Mouse (Mus musculus) liver, adult 2 months (tissue): Measurements from ENCODE around the gene Efnb3. TPM values are rescaled to one million over a fixed set of nuclear protein-coding genes. Genes with fewer than 3 reads are reported as not detected.

ENCODE experiments used
- DNase-seq: peaks from one replicate; pipeline ENCODE4 v3.0.0-alpha.2; 2011; ENCODE audit warnings: low read depth, low spot score; ENCODE audit errors: extremely low read depth
- H3K27ac ChIP-seq: fragments of 200-500 bp; replicated peaks from 2 replicates; pipeline ENCODE4 v1.5.1; 2012; ENCODE audit warnings: low read depth, mild to moderate bottlenecking, control low read depth, inconsistent platforms, low read length; ENCODE audit not compliant: insufficient read depth
- H3K27me3 ChIP-seq: fragments of 200-500 bp; 2 replicates; pipeline ENCODE4 v1.6.1; 2012; ENCODE audit warnings: mild to moderate bottlenecking, moderate library complexity, low read length, inconsistent platforms; ENCODE audit not compliant: control insufficient read depth, insufficient read depth
- H3K36me3 ChIP-seq: fragments of 200-500 bp; 2 replicates; pipeline ENCODE4 v1.6.1; 2012; ENCODE audit warnings: low read length, inconsistent platforms; ENCODE audit not compliant: control insufficient read depth, insufficient read depth
- H3K4me1 ChIP-seq: fragments of 200-500 bp; 2 replicates; pipeline ENCODE4 v1.6.1; 2011; ENCODE audit warnings: low read length; ENCODE audit not compliant: control insufficient read depth, insufficient read depth
- H3K4me3 ChIP-seq: fragments of 200-500 bp; 2 replicates; pipeline ENCODE4 v1.5.1; 2011; ENCODE audit warnings: low read depth, mild to moderate bottlenecking, control low read depth, low read length, moderate library complexity; ENCODE audit not compliant: insufficient read depth
- H3K79me2 ChIP-seq: fragments of 200-500 bp; 2 replicates; pipeline ENCODE4 v1.6.1; 2012; ENCODE audit warnings: inconsistent platforms, mild to moderate bottlenecking, low read length, moderate library complexity; ENCODE audit not compliant: control insufficient read depth, insufficient read depth
- H3K9ac ChIP-seq: fragments of 200-500 bp; 2 replicates; pipeline ENCODE4 v1.6.1; 2012; ENCODE audit warnings: low read depth, mild to moderate bottlenecking, control low read depth, inconsistent platforms, low read length
- CTCF ChIP-seq: fragments of 200-500 bp; IDR thresholded peaks from 2 replicates; pipeline ENCODE4 v1.5.1; 2011; ENCODE audit warnings: low read depth, low read length, control low read depth
- POLR2A ChIP-seq: fragments of 200-500 bp; IDR thresholded peaks from 2 replicates; pipeline ENCODE4 v1.6.1; 2011; ENCODE audit warnings: low read length, control low read depth; ENCODE audit not compliant: insufficient read depth; ENCODE audit errors: extremely low read depth
- WGBS: fragments of 180-500 bp; shearing (Covaris S2); methylation state at CpG from one replicate; pipeline ENCODE4 v1.1.7; 2018; 5-methylcytosine and 5-hydroxymethylcytosine counted together
- polyA plus RNA-seq: library from polyadenylated mRNA; depleted of rRNA; stranded (reverse); fragments of >200 nt; gene quantifications from 2 replicates; pipeline ENCODE4 v1.2.3, GENCODE M21; 2012
- total RNA-seq: library from RNA; depleted of rRNA; stranded (reverse); fragments of >200 nt; gene quantifications from 2 replicates; pipeline ENCODE4 v1.2.3, GENCODE M21; 2014

Efnb3 gene
- total and polyA plus RNA-seq, 2 experiments = 0.17 TPM; not detected in 1

GRCm38 (mm10) chr11:69605726-69606490, 45.9 kb upstream of the Efnb3 start, which contains the start of gene Atp1b2:
Gene Atp1b2, minus strand, starts transcription at chr11:69605942.
- H3K36me3 ChIP-seq = no peaks in the 10 kb centered on the region
- H3K4me3 ChIP-seq = peak within 1 kb of the TSS; percentile 66
- peaks cover 4% of the 10 kb centered on the region; the same call in 1 of the 2 replicates for H3K4me1 ChIP-seq
- no peak within 1 kb of the TSS for H3K27ac ChIP-seq
- WGBS = 3% methylated on average over 32 of the region's 32 CpGs
- DNase-seq = peak; percentile 52
- no peaks in the 10 kb centered on the region for H3K79me2 ChIP-seq
- TF ChIP-seq CTCF = no peak
- TF ChIP-seq POLR2A = 0 out of 2 replicates have a peak, but pooled peaks have one; percentile 20
- H3K27me3 ChIP-seq = peaks cover 10% of the 10 kb centered on the region
- peak within 1 kb of the TSS; percentile 28 for H3K9ac ChIP-seq

- no peak for DNase-seq
- TF ChIP-seq POLR2A (no peak), CTCF (no peak)
- H3K36me3 ChIP-seq = no peaks in the 10 kb centered on the region
- H3K4me1 ChIP-seq = peaks cover 4% of the 10 kb centered on the region; the same call in 1 of the 2 replicates
- no peak overlapping the region for H3K27ac ChIP-seq
- H3K79me2 ChIP-seq = no peaks in the 10 kb centered on the region
- H3K4me3 ChIP-seq = peak overlapping the region; percentile 66
- WGBS = 3% methylated on average over 71 of the region's 73 CpGs
- H3K27me3 ChIP-seq = peaks cover 10% of the 10 kb centered on the region
- H3K9ac ChIP-seq = peak overlapping the region; percentile 28
These were observed 45.0 kb upstream of the Efnb3 start for GRCm38 (mm10) chr11:69604795-69605664.

- no peak for DNase-seq
- WGBS = 84% methylated on average over 3 of the region's 3 CpGs
- H3K4me3 ChIP-seq = no peak overlapping the region
- no peaks in the 10 kb centered on the region for H3K36me3 ChIP-seq
- H3K27ac ChIP-seq = no peak overlapping the region
- H3K9ac ChIP-seq = no peak overlapping the region
- peaks cover 10% of the 10 kb centered on the region for H3K27me3 ChIP-seq
- H3K79me2 ChIP-seq = no peaks in the 10 kb centered on the region
- TF ChIP-seq POLR2A (no peak), CTCF (no peak)
- peaks cover 4% of the 10 kb centered on the region; the same call in 1 of the 2 replicates for H3K4me1 ChIP-seq
These were observed 44.3 kb upstream of the Efnb3 start for GRCm38 (mm10) chr11:69604347-69604746.

GRCm38 (mm10) chr11:69603516-69603915, 43.5 kb upstream of the Efnb3 start:
- Histone ChIP-seq H3K27ac (no peak overlapping the region), H3K27me3 (peaks cover 10% of the 10 kb centered on the region), H3K4me3 (no peak overlapping the region), H3K4me1 (peaks cover 4% of the 10 kb centered on the region; the same call in 1 of the 2 replicates), H3K9ac (no peak overlapping the region), H3K79me2 (no peaks in the 10 kb centered on the region), H3K36me3 (no peaks in the 10 kb centered on the region)
- TF ChIP-seq POLR2A = no peak
- TF ChIP-seq CTCF = no peak
- no peak for DNase-seq
- 84% methylated on average over 8 of the region's 8 CpGs for WGBS

GRCm38 (mm10) chr11:69601768-69602167, 41.8 kb upstream of the Efnb3 start:
- WGBS = 65% methylated on average over 3 of the region's 3 CpGs
- Histone ChIP-seq H3K27ac (no peak overlapping the region), H3K9ac (no peak overlapping the region), H3K4me3 (no peak overlapping the region), H3K36me3 (no peaks in the 10 kb centered on the region), H3K4me1 (peaks cover 4% of the 10 kb centered on the region; the same call in 1 of the 2 replicates), H3K79me2 (no peaks in the 10 kb centered on the region), H3K27me3 (peaks cover 10% of the 10 kb centered on the region)
- TF ChIP-seq POLR2A (no peak), CTCF (no peak)
- no peak for DNase-seq
